Mouse (Mus musculus) ES-E14 (cell line): Measurements from ENCODE around the gene Afg3l1.

Source experiments
- CHD2 ChIP-seq: IDR thresholded peaks from 2 replicates; pipeline ENCODE4 v1.6.1; 2014; ENCODE audit warnings: mild to moderate bottlenecking, low read depth, low read length, inconsistent platforms
- HCFC1 ChIP-seq: IDR thresholded peaks from 2 replicates; pipeline ENCODE4 v1.6.1; 2012; ENCODE audit warnings: low read length, inconsistent platforms, borderline replicate concordance; ENCODE audit not compliant: insufficient read depth
- MAFK ChIP-seq: IDR thresholded peaks from 2 replicates; pipeline ENCODE4 v1.6.1; 2014; ENCODE audit warnings: mild to moderate bottlenecking, low read depth, low read length, inconsistent platforms; ENCODE audit not compliant: insufficient read depth
- ZC3H11A ChIP-seq: IDR thresholded peaks from 2 replicates; pipeline ENCODE4 v1.6.1; 2012; ENCODE audit warnings: low read depth, mild to moderate bottlenecking, inconsistent platforms, low read length, borderline replicate concordance
- ZNF384 ChIP-seq: IDR thresholded peaks from 2 replicates; pipeline ENCODE4 v1.6.1; 2012; ENCODE audit warnings: low read depth, low read length, inconsistent platforms

GRCm38 (mm10) chr8:123443576-123443921 lies 34.2 kb upstream of the Afg3l1 start:
- TF ChIP-seq ZC3H11A (no peak), HCFC1 (no peak), MAFK (no peak), CHD2 (no peak), ZNF384 (0 out of 2 replicates have a peak, but pooled peaks have one; percentile 61)
